8 mouse cellular contexts compared by ENCODE assay signal in genomic region chrX:37085665-37086064, GRCm38 (mm10). TPM values are rescaled to one million over a fixed set of nuclear protein-coding genes. Genes with fewer than 3 reads are reported as not detected.
DNase-seq lines count a peak whose midpoint lies in the region; ATAC-seq and TF ChIP-seq lines count a peak whose summit lies in the region.

No protein-coding gene starts in this region.

- peaks cover 13% of the 10 kb centered on the region; the same call in 1 of the 2 replicates for H3K36me3 ChIP-seq in embryonic facial prominence, embryonic 13.5 days
- no peaks in the 10 kb centered on the region for H3K36me3 ChIP-seq in intestine, postnatal 0 days (ENCODE audit: control insufficient read depth, insufficient read depth)
- H3K36me3 ChIP-seq in neural tube, embryonic 12.5 days, result peaks cover 3% of the 10 kb centered on the region; the same call in 1 of the 2 replicates

- peak overlapping the region; percentile 54 for H3K4me3 ChIP-seq in left cerebral cortex, adult 2 months
- peak overlapping the region; percentile 58 for H3K4me3 ChIP-seq in embryonic facial prominence, embryonic 13.5 days
- H3K4me3 ChIP-seq in intestine, postnatal 0 days (ENCODE audit: low read depth, low read length), result peak overlapping the region; percentile 53
- H3K4me3 ChIP-seq in neural tube, embryonic 12.5 days, result peak overlapping the region; percentile 52

- ATAC-seq in embryonic facial prominence, embryonic 13.5 days (ENCODE audit: insufficient number of reproducible peaks, insufficient read depth, low FRiP score, low TSS enrichment, low read depth), result peak; percentile 32; the same call in 1 of the 2 replicates
- ATAC-seq in intestine, postnatal 0 days, result peak; percentile 34
- ATAC-seq in neural tube, embryonic 12.5 days (ENCODE audit: low FRiP score, low read depth), result no peak

- H3K9ac ChIP-seq in embryonic facial prominence, embryonic 13.5 days, result peak overlapping the region; percentile 59; the same call in 1 of the 2 replicates
- no peak overlapping the region for H3K9ac ChIP-seq in intestine, postnatal 0 days (ENCODE audit: low read depth, low read length)
- H3K9ac ChIP-seq in neural tube, embryonic 12.5 days, result no peak overlapping the region

- H3K27ac ChIP-seq in left cerebral cortex, adult 2 months, result peak overlapping the region; percentile 82
- H3K27ac ChIP-seq in embryonic facial prominence, embryonic 13.5 days, result peak overlapping the region; percentile 91
- no peak overlapping the region; the same call in 1 of the 2 replicates for H3K27ac ChIP-seq in intestine, postnatal 0 days (ENCODE audit: low read depth, low read length)
- no peak overlapping the region for H3K27ac ChIP-seq in neural tube, embryonic 12.5 days

- 0 out of 2 replicates have a peak, but pooled peaks cover 6% of the 10 kb centered on the region for H3K4me1 ChIP-seq in embryonic facial prominence, embryonic 13.5 days
- no peaks in the 10 kb centered on the region for H3K4me1 ChIP-seq in intestine, postnatal 0 days (replicated peaks; ENCODE audit: control insufficient read depth, insufficient read depth, low read length)
- H3K4me1 ChIP-seq in neural tube, embryonic 12.5 days, result peaks cover 3% of the 10 kb centered on the region; the same call in 1 of the 2 replicates

- TF ChIP-seq CTCF in left cerebral cortex, adult 2 months (IDR thresholded peaks at IDR 0.05), result no peak
- no peak for TF ChIP-seq CTCF in intestine, postnatal 0 days (IDR thresholded peaks at IDR 0.05; ENCODE audit: low read depth)

- 17% methylated on average over 9 of the region's 9 CpGs for WGBS in embryonic facial prominence, embryonic 13.5 days
- 27% methylated on average over 9 of the region's 9 CpGs for WGBS in intestine, postnatal 0 days
- 24% methylated on average over 9 of the region's 9 CpGs for WGBS in neural tube, embryonic 12.5 days

- intact Hi-C loops in left cerebral cortex, adult 2 months (cut with DNase I), result no loop called here
- intact Hi-C loops in left cerebral cortex, postnatal 36 days (cut with DNase I), result no loop called here
- intact Hi-C loops in gastrocnemius, postnatal 36 days (cut with DNase I), result no loop called here

- peak overlapping the region; percentile 55 for H3K4me2 ChIP-seq in embryonic facial prominence, embryonic 13.5 days
- peak overlapping the region; percentile 61 for H3K4me2 ChIP-seq in intestine, postnatal 0 days (replicated peaks; ENCODE audit: low read depth)
- peak overlapping the region; percentile 46 for H3K4me2 ChIP-seq in neural tube, embryonic 12.5 days (replicated peaks)

- no peaks in the 10 kb centered on the region for H3K27me3 ChIP-seq in embryonic facial prominence, embryonic 13.5 days
- no peaks in the 10 kb centered on the region for H3K27me3 ChIP-seq in intestine, postnatal 0 days (replicated peaks; ENCODE audit: control insufficient read depth, insufficient read depth, low read length)
- no peaks in the 10 kb centered on the region for H3K27me3 ChIP-seq in neural tube, embryonic 12.5 days (replicated peaks)

- DNase-seq in left cerebral cortex, adult 2 months (ENCODE audit: extremely low spot score in 1 of 2, low spot score in 2 of 2), result peak in 1 of 2 experiments; percentile 10
- no peak for DNase-seq in left cerebral cortex, postnatal 36 days (ENCODE audit: low spot score in 2 of 2)
- no peak for DNase-seq in thymus, postnatal 10 days (ENCODE audit: low spot score in 2 of 2)
- DNase-seq in gastrocnemius, postnatal 36 days, result no peak
- no peak for DNase-seq in right cerebral cortex, postnatal 4 days

- no peaks in the 10 kb centered on the region for H3K9me3 ChIP-seq in embryonic facial prominence, embryonic 13.5 days
- H3K9me3 ChIP-seq in intestine, postnatal 0 days (ENCODE audit: control insufficient read depth), result no peaks in the 10 kb centered on the region
- no peaks in the 10 kb centered on the region for H3K9me3 ChIP-seq in neural tube, embryonic 12.5 days

RNA-seq across cellular contexts. Expression of gene Rpl39, which starts 0.5 kb away (rescaled TPM):
- 100 to 1,000 TPM; 244 to 245 TPM for total RNA-seq in left cerebral cortex, adult 2 months (2021)
- 100 to 1,000 TPM; 236 to 243 TPM for total RNA-seq in left cerebral cortex, postnatal 36 days (2021)
- polyA plus RNA-seq in embryonic facial prominence, embryonic 13.5 days (2015; fragmentation: Nextera tagmentation; extraction: Ambion mirVana), result 601 and 648 TPM in 2 replicates
- polyA plus RNA-seq in intestine, postnatal 0 days (2015; fragmentation: Nextera tagmentation; extraction: Ambion mirVana), result 425 and 450 TPM in 2 replicates
- polyA plus RNA-seq in neural tube, embryonic 12.5 days (2016; fragmentation: Nextera tagmentation; extraction: Ambion mirVana), result 392 and 417 TPM in 2 replicates
- total RNA-seq in gastrocnemius, postnatal 36 days (2021), result 100 to 1,000 TPM; 221 to 256 TPM

RNA-seq across cellular contexts. Expression of gene Upf3b, which starts 24.5 kb away (rescaled TPM):
- 10 to 100 TPM; 16.8 to 16.9 TPM for total RNA-seq in left cerebral cortex, adult 2 months (2021)
- total RNA-seq in left cerebral cortex, postnatal 36 days (2021), result 10 to 100 TPM; 12.8 to 21.5 TPM
- polyA plus RNA-seq in embryonic facial prominence, embryonic 13.5 days (2015; fragmentation: Nextera tagmentation; extraction: Ambion mirVana), result 23.4 and 24.4 TPM in 2 replicates
- polyA plus RNA-seq in intestine, postnatal 0 days (2015; fragmentation: Nextera tagmentation; extraction: Ambion mirVana), result 9.6 and 11.4 TPM in 2 replicates
- polyA plus RNA-seq in neural tube, embryonic 12.5 days (2016; fragmentation: Nextera tagmentation; extraction: Ambion mirVana), result 24.5 and 24.7 TPM in 2 replicates
- total RNA-seq in gastrocnemius, postnatal 36 days (2021), result 1 to 10 TPM; 8.4 to 9.7 TPM

RNA-seq across cellular contexts. Expression of gene Sowahd, which starts 37.0 kb away (rescaled TPM):
- not detected for total RNA-seq in left cerebral cortex, adult 2 months (2021)
- total RNA-seq in left cerebral cortex, postnatal 36 days (2021), result not detected
- not detected in 2 replicates for polyA plus RNA-seq in embryonic facial prominence, embryonic 13.5 days (2015; fragmentation: Nextera tagmentation; extraction: Ambion mirVana)
- polyA plus RNA-seq in intestine, postnatal 0 days (2015; fragmentation: Nextera tagmentation; extraction: Ambion mirVana), result not detected in 2 replicates
- polyA plus RNA-seq in neural tube, embryonic 12.5 days (2016; fragmentation: Nextera tagmentation; extraction: Ambion mirVana), result not detected in 2 replicates
- not detected for total RNA-seq in gastrocnemius, postnatal 36 days (2021)

RNA-seq across cellular contexts. Expression of gene Nkap, which starts 40.9 kb away (rescaled TPM):
- 10 to 100 TPM; 13.4 to 13.9 TPM for total RNA-seq in left cerebral cortex, adult 2 months (2021)
- total RNA-seq in left cerebral cortex, postnatal 36 days (2021), result 10 to 100 TPM; 11.3 to 14.1 TPM
- polyA plus RNA-seq in embryonic facial prominence, embryonic 13.5 days (2015; fragmentation: Nextera tagmentation; extraction: Ambion mirVana), result 16.7 and 17.4 TPM in 2 replicates
- 9.1 and 11.6 TPM in 2 replicates for polyA plus RNA-seq in intestine, postnatal 0 days (2015; fragmentation: Nextera tagmentation; extraction: Ambion mirVana)
- 22.5 and 25.4 TPM in 2 replicates for polyA plus RNA-seq in neural tube, embryonic 12.5 days (2016; fragmentation: Nextera tagmentation; extraction: Ambion mirVana)
- 1 to 10 TPM; 5.6 to 8.8 TPM for total RNA-seq in gastrocnemius, postnatal 36 days (2021)

Comparison
In these comparisons a context has a peak if more than half of its experiments do, and no peak if none do; other contexts are left out.
1. H3K27ac ChIP-seq: peak in left cerebral cortex, adult 2 months (single experiment) and embryonic facial prominence, embryonic 13.5 days (single experiment); none in intestine, postnatal 0 days (single experiment) and neural tube, embryonic 12.5 days (single experiment).
2. Peak in every context shown above with its lines, with median percentiles within 50 percentile points of each other: H3K4me3 ChIP-seq and H3K4me2 ChIP-seq.